Mouse (Mus musculus) liver, embryonic 12.5 days (tissue): ENCODE measurements around the gene Pitpnm1. TPM values are rescaled to one million over a fixed set of nuclear protein-coding genes. Genes with fewer than 3 reads are reported as not detected.
A peak's percentile ranks its signal among the peaks of the same experiment; 100 is the strongest.

Experiments used
- ATAC-seq: fragments of 200-750 bp; cut with Nextera tagmentation; 2 replicates; pipeline ENCODE4 v1.8.0; 2017; ENCODE audit warnings: moderate number of reproducible peaks, mild to moderate bottlenecking, moderate library complexity
- H3K27ac ChIP-seq: fragments of 300-500 bp; sonication (generic); 2 replicates; pipeline ENCODE4 v1.5.1; 2016; ENCODE audit warnings: mild to moderate bottlenecking
- H3K27me3 ChIP-seq: fragments of 300-500 bp; sonication (generic); replicated peaks from 2 replicates; pipeline ENCODE4 v1.6.1; 2016; ENCODE audit warnings: mild to moderate bottlenecking, moderate library complexity
- H3K36me3 ChIP-seq: fragments of 300-500 bp; sonication (generic); 2 replicates; pipeline ENCODE4 v1.6.1; 2016; ENCODE audit warnings: mild to moderate bottlenecking, moderate library complexity
- H3K4me1 ChIP-seq: fragments of 300-500 bp; sonication (generic); 2 replicates; pipeline ENCODE4 v1.6.1; 2016
- H3K4me2 ChIP-seq: fragments of 300-500 bp; sonication (generic); 2 replicates; pipeline ENCODE4 v1.6.1; 2016; ENCODE audit warnings: mild to moderate bottlenecking, moderate library complexity
- H3K4me3 ChIP-seq: fragments of 300-500 bp; sonication (generic); 2 replicates; pipeline ENCODE4 v1.5.1; 2016; ENCODE audit warnings: mild to moderate bottlenecking, moderate library complexity
- H3K9ac ChIP-seq: fragments of 300-500 bp; sonication (generic); 2 replicates; pipeline ENCODE4 v1.6.1; 2016; ENCODE audit warnings: mild to moderate bottlenecking, moderate library complexity
- H3K9me3 ChIP-seq: fragments of 300-500 bp; sonication (generic); replicated peaks from 2 replicates; pipeline ENCODE4 v1.6.1; 2016; ENCODE audit warnings: mild to moderate bottlenecking, moderate library complexity
- WGBS: fragments of 180-500 bp; shearing (Covaris S2); methylation state at CpG from one replicate; pipeline ENCODE4 v1.1.7; 2016; ENCODE audit not compliant: insufficient replicate concordance; 5-methylcytosine and 5-hydroxymethylcytosine counted together
- polyA plus RNA-seq: library from polyadenylated mRNA; unstranded; fragments of >200 nt; fragmentation: Nextera tagmentation; extraction: Ambion mirVana; gene quantifications from 2 replicates; pipeline ENCODE4 v1.2.1, GENCODE M21; 2016

Pitpnm1 gene
- polyA plus RNA-seq, 1 experiment from 2014 or later = 5.0 TPM

DNA sequence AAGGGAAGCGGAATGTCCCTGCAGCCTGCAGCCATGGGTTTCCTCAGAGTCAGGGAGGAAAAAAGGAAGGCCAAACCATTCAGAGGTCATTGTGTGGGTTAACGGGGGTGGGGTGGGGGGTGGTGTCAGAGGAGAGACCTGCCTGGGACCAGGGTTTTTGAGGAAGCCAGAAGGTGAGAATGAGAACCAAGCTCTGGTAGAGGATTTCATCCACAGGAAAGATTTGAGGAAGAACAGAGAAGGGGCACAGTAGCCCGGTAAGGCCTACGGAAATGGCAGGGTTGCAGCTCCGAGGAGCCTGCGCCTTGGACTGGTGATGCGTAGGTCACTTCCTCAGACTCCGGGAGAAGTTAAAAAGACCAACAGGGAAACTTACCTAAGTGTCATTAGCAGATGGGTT is 29.0 kb upstream of the Pitpnm1 start:
- Histone ChIP-seq H3K4me1 (peaks cover 25% of the 10 kb centered on the region), H3K27me3 (peaks cover 16% of the 10 kb centered on the region; the same call in 1 of the 2 replicates), H3K36me3 (no peaks in the 10 kb centered on the region), H3K9ac (no peak overlapping the region), H3K4me3 (no peak overlapping the region), H3K9me3 (no peaks in the 10 kb centered on the region), H3K4me2 (no peak overlapping the region), H3K27ac (peak overlapping the region; percentile 68)
- WGBS = 40% methylated on average over 8 of the region's 8 CpGs
- ATAC-seq = no peak

DNA sequence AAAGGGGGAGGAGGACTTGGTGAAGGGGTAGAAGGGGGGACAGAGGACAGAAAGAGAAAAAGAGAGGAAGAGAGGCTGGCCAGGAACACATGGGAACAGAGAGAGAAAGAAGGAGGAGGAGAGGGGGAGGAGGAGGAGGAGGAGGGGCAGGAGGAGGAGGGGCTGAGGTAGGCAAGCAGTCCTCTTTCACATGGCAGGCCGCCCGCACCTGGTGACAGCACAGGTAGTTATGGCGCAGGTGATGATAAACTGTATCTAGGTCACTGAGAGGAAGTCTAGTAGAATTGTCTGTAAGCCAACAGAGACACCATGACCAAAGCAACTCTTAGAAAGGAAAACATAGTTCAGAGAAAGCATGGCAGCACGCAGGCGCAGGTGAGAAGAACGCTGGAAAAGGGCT is 28.4 kb upstream of the Pitpnm1 start:
- H3K4me2 ChIP-seq = no peak overlapping the region
- ATAC-seq = no peak
- no peak overlapping the region for H3K9ac ChIP-seq
- H3K4me1 ChIP-seq = peaks cover 25% of the 10 kb centered on the region
- no peaks in the 10 kb centered on the region for H3K36me3 ChIP-seq
- H3K27ac ChIP-seq = peak overlapping the region; percentile 68; the same call in 1 of the 2 replicates
- H3K27me3 ChIP-seq = peaks cover 16% of the 10 kb centered on the region; the same call in 1 of the 2 replicates
- WGBS = 88% methylated on average over 6 of the region's 6 CpGs
- H3K4me3 ChIP-seq = no peak overlapping the region
- H3K9me3 ChIP-seq = no peaks in the 10 kb centered on the region

DNA sequence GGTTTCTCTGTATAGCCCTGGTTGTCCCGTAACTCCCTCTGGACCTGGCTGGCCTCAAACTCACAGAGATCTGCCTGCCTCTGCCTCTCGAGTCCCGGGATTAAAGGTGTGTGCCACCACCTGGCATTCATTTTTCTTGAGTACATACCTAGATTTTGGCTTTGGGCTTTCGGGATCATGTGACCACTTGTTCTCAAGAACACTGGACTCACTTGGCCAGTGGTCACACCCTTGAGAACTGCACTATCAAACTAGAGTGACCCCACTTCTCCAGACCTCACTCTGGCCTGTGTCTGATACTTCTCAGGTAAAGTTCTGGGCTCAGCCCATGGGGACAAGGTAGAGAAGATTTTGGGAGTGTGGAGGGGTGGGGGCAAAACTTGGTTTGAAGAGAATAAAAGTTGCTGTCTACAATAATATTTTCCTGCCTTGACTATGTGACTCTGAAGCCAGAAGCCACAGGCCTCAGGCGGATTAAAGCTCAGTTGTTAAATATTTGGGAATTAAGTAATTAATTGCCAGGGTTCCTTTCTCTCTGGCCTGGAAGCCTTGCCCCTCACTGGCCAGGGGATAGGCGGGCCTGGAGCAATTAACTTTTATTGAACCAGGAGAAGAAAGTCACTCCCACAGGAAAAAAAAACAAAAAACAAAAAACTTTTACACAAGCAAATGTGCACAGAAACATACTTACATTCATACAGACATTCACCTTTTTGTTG is 26.9 kb upstream of the Pitpnm1 start:
- WGBS = 68% methylated on average over 6 of the region's 6 CpGs
- no peak overlapping the region for H3K27ac ChIP-seq
- H3K4me2 ChIP-seq = no peak overlapping the region
- H3K4me1 ChIP-seq = peaks cover 22% of the 10 kb centered on the region
- H3K36me3 ChIP-seq = no peaks in the 10 kb centered on the region
- no peak overlapping the region for H3K9ac ChIP-seq
- no peak for ATAC-seq
- H3K27me3 ChIP-seq = peaks cover 12% of the 10 kb centered on the region; the same call in 1 of the 2 replicates
- no peaks in the 10 kb centered on the region for H3K9me3 ChIP-seq
- H3K4me3 ChIP-seq = no peak overlapping the region

DNA sequence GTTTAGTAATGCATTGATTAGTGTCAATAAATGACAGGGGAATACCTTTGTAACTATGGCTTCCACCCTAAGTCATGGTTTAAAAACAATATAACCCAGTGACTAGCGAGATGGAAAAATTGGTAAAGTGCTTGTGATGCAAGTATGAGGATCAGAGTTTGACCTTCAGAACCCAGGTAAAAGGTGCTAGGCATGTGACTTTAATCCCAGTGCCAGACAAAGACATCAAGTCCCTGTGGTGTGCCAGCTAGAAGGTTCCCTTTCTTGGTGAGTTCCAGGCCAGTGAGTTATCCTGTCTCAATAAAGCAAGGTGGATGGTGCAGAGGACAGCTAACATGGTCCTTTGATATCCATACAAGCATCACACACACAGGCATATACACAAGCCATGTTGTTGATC is 24.3 kb upstream of the Pitpnm1 start:
- Histone ChIP-seq H3K9ac (no peak overlapping the region), H3K27ac (no peak overlapping the region), H3K27me3 (peaks cover 6% of the 10 kb centered on the region; the same call in 1 of the 2 replicates), H3K36me3 (no peaks in the 10 kb centered on the region), H3K4me2 (no peak overlapping the region), H3K4me1 (peaks cover 39% of the 10 kb centered on the region), H3K9me3 (no peaks in the 10 kb centered on the region), H3K4me3 (no peak overlapping the region)
- WGBS = 74% methylated on average over 1 of the region's 1 CpGs
- no peak for ATAC-seq

DNA sequence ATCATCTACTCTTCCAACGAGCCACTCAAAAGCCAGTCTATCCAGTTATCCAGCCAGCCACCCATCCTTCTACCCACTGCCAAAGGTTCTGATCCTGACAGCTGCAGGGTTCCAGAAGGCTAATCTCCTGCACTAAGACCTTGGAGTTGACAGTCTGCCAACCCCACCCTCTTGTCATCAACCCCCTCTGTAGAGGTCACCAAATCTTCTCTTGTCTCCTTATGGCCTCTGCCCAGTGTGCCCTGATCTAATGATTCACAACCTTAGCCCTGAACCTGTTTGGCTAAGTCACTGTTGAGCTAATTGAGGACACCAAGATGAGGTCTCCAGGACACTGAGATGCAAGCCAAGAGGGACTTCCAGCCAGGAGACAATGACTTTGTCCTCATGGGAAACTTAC is 20.2 kb upstream of the Pitpnm1 start:
- H3K9ac ChIP-seq = no peak overlapping the region
- H3K9me3 ChIP-seq = no peaks in the 10 kb centered on the region
- H3K4me1 ChIP-seq = peaks cover 40% of the 10 kb centered on the region
- 57% methylated on average over 1 of the region's 1 CpGs for WGBS
- H3K27ac ChIP-seq = no peak overlapping the region
- ATAC-seq = no peak
- H3K36me3 ChIP-seq = no peaks in the 10 kb centered on the region
- peaks cover 26% of the 10 kb centered on the region for H3K27me3 ChIP-seq
- no peak overlapping the region for H3K4me2 ChIP-seq
- no peak overlapping the region for H3K4me3 ChIP-seq

DNA sequence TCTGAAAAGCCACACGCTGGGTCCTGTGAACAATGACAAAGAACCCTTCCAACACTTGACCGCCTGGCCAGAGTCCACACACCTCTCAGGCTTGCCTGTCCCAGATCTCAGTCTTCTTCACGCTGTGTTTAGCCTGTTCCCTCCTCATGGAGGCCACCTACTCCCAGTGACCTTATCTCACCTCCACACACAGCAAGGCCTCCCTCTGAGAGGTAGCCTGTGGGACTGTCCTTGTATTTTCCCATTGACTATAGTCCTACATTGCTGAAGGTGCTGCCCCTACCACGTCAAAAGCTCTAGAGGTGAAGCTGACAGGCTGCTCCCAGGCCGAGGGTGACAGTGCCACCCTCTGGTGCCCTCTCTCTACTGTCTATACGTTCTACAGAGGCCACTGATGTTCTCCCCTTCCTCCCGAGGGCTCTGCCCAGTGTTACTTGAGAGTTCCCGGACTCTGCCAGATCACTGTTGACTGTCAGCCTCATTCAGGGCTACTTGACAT is 19.2 kb upstream of the Pitpnm1 start:
- Histone ChIP-seq H3K9me3 (no peaks in the 10 kb centered on the region), H3K4me3 (no peak overlapping the region), H3K27me3 (peaks cover 32% of the 10 kb centered on the region), H3K4me2 (peak overlapping the region; percentile 51), H3K36me3 (no peaks in the 10 kb centered on the region), H3K4me1 (peaks cover 40% of the 10 kb centered on the region), H3K27ac (peak overlapping the region; percentile 73), H3K9ac (peak overlapping the region; percentile 53)
- ATAC-seq = peak; percentile 93
- WGBS = 38% methylated on average over 8 of the region's 8 CpGs

DNA sequence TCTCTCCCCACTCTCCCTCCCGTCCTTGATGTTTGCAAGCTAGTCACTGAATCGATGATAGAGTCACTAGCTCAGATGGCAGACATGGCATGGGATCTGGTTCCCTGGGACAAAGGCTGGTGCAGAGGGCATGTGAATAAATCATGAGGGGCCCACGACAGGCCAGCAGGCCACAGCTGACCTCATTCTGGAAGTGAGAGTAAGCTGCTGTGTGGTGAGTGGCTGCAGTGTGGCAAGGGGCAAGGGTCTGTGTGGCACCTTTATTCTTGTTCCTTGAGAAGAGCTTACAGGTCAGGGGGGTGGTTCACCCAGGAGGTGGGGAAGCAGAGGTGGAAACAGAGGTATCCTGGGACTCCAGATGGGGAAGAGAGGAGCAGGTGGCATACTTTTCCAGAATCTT is 18.4 kb upstream of the Pitpnm1 start, which contains the start of gene Cabp2:
Cabp2 (plus strand) TSS at position 185 of the 400 bp plus-strand sequence.
- Histone ChIP-seq H3K9me3 (no peaks in the 10 kb centered on the region), H3K27ac (peak within 1 kb of the TSS; percentile 73), H3K36me3 (no peaks in the 10 kb centered on the region), H3K4me3 (no peak within 1 kb of the TSS), H3K4me1 (peaks cover 40% of the 10 kb centered on the region), H3K9ac (peak within 1 kb of the TSS; percentile 53), H3K4me2 (peak within 1 kb of the TSS; percentile 51), H3K27me3 (peaks cover 41% of the 10 kb centered on the region)
- WGBS = 63% methylated on average over 3 of the region's 3 CpGs
- ATAC-seq = no peak

GRCm38 (mm10) chr19:4082219-4082965 is 17.4 kb upstream of the Pitpnm1 start:
- Histone ChIP-seq H3K9me3 (no peaks in the 10 kb centered on the region), H3K9ac (no peak overlapping the region), H3K4me1 (peaks cover 40% of the 10 kb centered on the region), H3K4me3 (no peak overlapping the region), H3K27ac (no peak overlapping the region), H3K36me3 (no peaks in the 10 kb centered on the region), H3K4me2 (no peak overlapping the region), H3K27me3 (peaks cover 49% of the 10 kb centered on the region)
- no peak for ATAC-seq
- WGBS = 72% methylated on average over 11 of the region's 11 CpGs

GRCm38 (mm10) chr19:4083316-4083715 is 16.5 kb upstream of the Pitpnm1 start:
- Histone ChIP-seq H3K4me2 (no peak overlapping the region), H3K4me3 (no peak overlapping the region), H3K27me3 (peaks cover 52% of the 10 kb centered on the region), H3K36me3 (no peaks in the 10 kb centered on the region), H3K9ac (no peak overlapping the region), H3K9me3 (no peaks in the 10 kb centered on the region), H3K27ac (no peak overlapping the region), H3K4me1 (peaks cover 38% of the 10 kb centered on the region)
- no peak for ATAC-seq
- 68% methylated on average over 7 of the region's 7 CpGs for WGBS

GRCm38 (mm10) chr19:4083826-4084225 is 16.0 kb upstream of the Pitpnm1 start:
- 41% methylated on average over 8 of the region's 8 CpGs for WGBS
- Histone ChIP-seq H3K27me3 (peaks cover 58% of the 10 kb centered on the region), H3K4me2 (no peak overlapping the region), H3K27ac (no peak overlapping the region), H3K9ac (0 out of 2 replicates have a peak overlapping the region, but pooled peaks have one; percentile 7), H3K4me1 (peaks cover 41% of the 10 kb centered on the region), H3K4me3 (no peak overlapping the region), H3K9me3 (no peaks in the 10 kb centered on the region), H3K36me3 (no peaks in the 10 kb centered on the region)
- no peak for ATAC-seq

- ATAC-seq = no peak
- H3K4me3 ChIP-seq = no peak overlapping the region
- peaks cover 30% of the 10 kb centered on the region for H3K4me1 ChIP-seq
- WGBS = 85% methylated on average over 1 of the region's 1 CpGs
- H3K9me3 ChIP-seq = no peaks in the 10 kb centered on the region
- no peak overlapping the region for H3K27ac ChIP-seq
- no peaks in the 10 kb centered on the region for H3K36me3 ChIP-seq
- no peak overlapping the region for H3K4me2 ChIP-seq
- peaks cover 67% of the 10 kb centered on the region for H3K27me3 ChIP-seq
- no peak overlapping the region for H3K9ac ChIP-seq
Measured at GRCm38 (mm10) chr19:4084984-4085383, 14.8 kb upstream of the Pitpnm1 start.

DNA sequence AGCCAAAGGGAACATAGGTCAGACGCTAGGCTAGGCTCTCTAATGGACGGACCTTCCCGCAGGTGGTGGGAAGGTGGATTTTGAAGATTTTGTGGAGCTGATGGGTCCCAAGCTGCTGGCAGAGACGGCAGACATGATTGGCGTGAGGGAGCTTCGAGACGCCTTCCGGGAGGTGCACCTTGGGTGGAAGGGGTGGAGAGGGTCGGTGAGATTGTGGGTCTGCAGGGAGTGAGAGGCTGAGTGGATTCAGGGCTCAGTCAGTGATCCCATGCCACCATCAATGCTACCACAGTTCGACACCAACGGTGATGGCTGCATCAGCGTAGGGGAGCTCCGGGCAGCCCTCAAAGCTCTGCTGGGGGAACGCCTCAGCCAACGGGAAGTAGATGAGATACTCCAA is 13.6 kb upstream of the Pitpnm1 start:
- H3K36me3 ChIP-seq = no peaks in the 10 kb centered on the region
- H3K4me3 ChIP-seq = no peak overlapping the region
- H3K27me3 ChIP-seq = peaks cover 75% of the 10 kb centered on the region
- peaks cover 18% of the 10 kb centered on the region for H3K4me1 ChIP-seq
- no peak for ATAC-seq
- H3K9ac ChIP-seq = no peak overlapping the region
- no peaks in the 10 kb centered on the region for H3K9me3 ChIP-seq
- H3K27ac ChIP-seq = no peak overlapping the region
- WGBS = 70% methylated on average over 15 of the region's 15 CpGs
- H3K4me2 ChIP-seq = no peak overlapping the region
